Mouse (Mus musculus) spleen, adult 2 months (tissue): ENCODE results near the gene Tgif2. TPM values are rescaled to one million over a fixed set of nuclear protein-coding genes. Genes with fewer than 3 reads are reported as not detected.
A peak's percentile ranks its signal among the peaks of the same experiment; 100 is the strongest.
"Not testable (repeated sequence)": the region's sequence is repeated elsewhere in the genome, so short reads cannot be mapped to it uniquely, and the experiment has no call there.

ENCODE experiments used
- DNase-seq, 2 experiments: peaks; one replicate each; pipeline versions ENCODE4 v3.0.0 to v3.0.0-alpha.2; 2012 to 2021; ENCODE audit warnings: low spot score in 2 of 2, low read depth in 1 of 2
- H3K27ac ChIP-seq: fragments of 200-500 bp; 2 replicates; pipeline ENCODE4 v1.5.1; 2012; ENCODE audit warnings: low read length, inconsistent platforms; ENCODE audit not compliant: insufficient read depth
- H3K27me3 ChIP-seq: fragments of 200-500 bp; 2 replicates; pipeline ENCODE4 v1.6.1; 2012; ENCODE audit warnings: mild to moderate bottlenecking, moderate library complexity, low read length, inconsistent platforms; ENCODE audit not compliant: control insufficient read depth, insufficient read depth
- H3K36me3 ChIP-seq: fragments of 200-500 bp; 2 replicates; pipeline ENCODE4 v1.6.1; 2012; ENCODE audit warnings: mild to moderate bottlenecking, low read length, inconsistent platforms; ENCODE audit not compliant: control insufficient read depth, insufficient read depth
- H3K4me1 ChIP-seq: fragments of 200-500 bp; 2 replicates; pipeline ENCODE4 v1.6.1; 2011; ENCODE audit warnings: inconsistent platforms; ENCODE audit not compliant: control insufficient read depth, insufficient read depth, insufficient read length
- H3K4me3 ChIP-seq: fragments of 200-500 bp; 2 replicates; pipeline ENCODE4 v1.5.1; 2011; ENCODE audit warnings: mild to moderate bottlenecking, inconsistent platforms; ENCODE audit not compliant: insufficient read depth, insufficient read length; ENCODE audit errors: extremely low read depth
- CTCF ChIP-seq: fragments of 200-500 bp; IDR thresholded peaks from 2 replicates; pipeline ENCODE4 v1.5.1; 2011; ENCODE audit warnings: mild to moderate bottlenecking, inconsistent platforms; ENCODE audit not compliant: insufficient read depth, insufficient read length, insufficient replicate concordance; ENCODE audit errors: extremely low read depth
- POLR2A ChIP-seq: fragments of 200-500 bp; IDR thresholded peaks from 2 replicates; pipeline ENCODE4 v1.6.1; 2011; ENCODE audit warnings: low read depth, low read length, inconsistent platforms
- WGBS: fragments of 180-500 bp; shearing (Covaris S2); methylation state at CpG from one replicate; pipeline ENCODE4 v1.1.7; 2018; 5-methylcytosine and 5-hydroxymethylcytosine counted together
- polyA plus RNA-seq: library from polyadenylated mRNA; depleted of rRNA; stranded (reverse); fragments of >200 nt; gene quantifications from 2 replicates; pipeline ENCODE4 v1.2.3, GENCODE M21; 2012

The Tgif2 gene
- polyA plus RNA-seq, 1 experiment, result 11.8 TPM

DNA sequence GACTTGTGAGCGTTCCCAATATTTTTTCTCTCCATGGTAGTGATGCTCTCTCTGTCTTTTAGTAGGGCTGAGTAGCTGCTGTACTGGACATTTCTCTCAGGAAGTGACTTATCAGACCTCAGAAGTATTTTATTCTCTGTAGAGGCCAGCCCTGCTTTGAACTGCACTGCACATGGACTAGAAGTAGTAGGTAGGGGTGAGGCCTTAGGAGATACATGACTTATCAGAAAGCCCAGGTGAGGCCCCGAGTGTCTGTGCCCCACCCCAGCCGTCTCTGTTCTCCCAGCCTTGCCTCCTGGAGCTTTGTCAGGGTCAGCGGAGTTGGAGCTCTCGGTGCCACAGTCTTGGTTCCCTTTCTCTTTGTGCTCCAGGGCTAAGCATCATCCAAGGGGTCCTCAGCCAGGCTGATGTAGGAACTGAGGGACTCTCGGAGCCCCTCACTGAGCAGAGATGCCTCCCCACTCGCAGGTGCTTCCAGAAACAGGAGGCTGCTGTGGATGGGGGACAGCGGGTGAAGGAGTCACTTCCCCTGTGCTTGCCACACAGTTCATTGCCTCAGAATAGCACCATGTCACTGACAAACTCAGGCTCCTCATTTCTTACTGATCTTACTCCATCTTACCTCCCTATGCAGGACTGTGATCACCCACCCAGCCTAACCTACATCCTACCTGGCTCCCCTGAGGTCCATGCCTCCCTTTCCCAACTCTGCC, 34.4 kb downstream of the Tgif2 start:
- Histone ChIP-seq H3K27ac (no peak overlapping the region), H3K27me3 (no peaks in the 10 kb centered on the region), H3K4me1 (peaks cover 8% of the 10 kb centered on the region; the same call in 1 of the 2 replicates), H3K4me3 (no peak overlapping the region), H3K36me3 (peaks cover 14% of the 10 kb centered on the region)
- TF ChIP-seq POLR2A (no peak), CTCF (no peak)
- DNase-seq, result no peak
- 73% methylated on average over 8 of the region's 8 CpGs for WGBS

DNA sequence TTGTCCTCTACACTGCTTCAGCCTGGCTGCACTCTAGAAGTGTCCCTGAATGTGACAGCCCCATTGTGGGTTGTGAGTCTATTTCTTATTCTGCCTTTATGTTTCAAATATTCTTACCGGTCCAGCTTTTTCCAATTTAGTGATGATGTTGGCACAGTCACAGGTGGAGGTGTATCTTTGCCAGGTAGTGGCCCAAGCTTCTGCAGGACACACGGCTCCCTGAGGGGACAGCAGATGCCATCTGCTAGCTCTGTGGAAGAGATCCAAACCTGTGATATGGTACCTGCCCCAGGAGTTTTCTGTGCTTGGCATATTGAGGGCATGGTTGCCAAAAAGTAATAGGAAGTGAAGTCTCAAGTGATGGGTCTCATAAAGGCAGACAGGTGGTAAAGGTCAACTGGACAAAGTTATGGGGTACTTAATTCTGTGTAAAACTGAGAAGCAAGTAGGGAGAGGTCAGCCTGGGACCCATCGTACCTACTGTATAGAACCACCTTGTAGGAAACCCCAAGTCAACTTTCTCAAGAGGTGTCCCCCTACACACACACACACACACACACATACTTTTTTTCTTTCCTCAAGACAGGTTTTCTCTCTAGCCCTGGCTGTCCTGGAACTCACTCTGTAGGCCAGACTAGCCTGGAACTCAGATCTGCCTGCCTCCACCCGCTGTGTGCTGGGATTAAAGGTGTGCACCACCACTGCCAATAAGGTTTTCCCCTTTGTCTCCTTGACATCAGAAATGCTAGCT, 35.1 kb downstream of the Tgif2 start:
- 95% methylated on average over 4 of the region's 4 CpGs for WGBS
- TF ChIP-seq CTCF, result no peak
- no peak for TF ChIP-seq POLR2A
- Histone ChIP-seq H3K27me3 (no peaks in the 10 kb centered on the region), H3K4me3 (no peak overlapping the region), H3K36me3 (peaks cover 14% of the 10 kb centered on the region), H3K4me1 (peaks cover 8% of the 10 kb centered on the region; the same call in 1 of the 2 replicates), H3K27ac (no peak overlapping the region)
- no peak for DNase-seq

DNA sequence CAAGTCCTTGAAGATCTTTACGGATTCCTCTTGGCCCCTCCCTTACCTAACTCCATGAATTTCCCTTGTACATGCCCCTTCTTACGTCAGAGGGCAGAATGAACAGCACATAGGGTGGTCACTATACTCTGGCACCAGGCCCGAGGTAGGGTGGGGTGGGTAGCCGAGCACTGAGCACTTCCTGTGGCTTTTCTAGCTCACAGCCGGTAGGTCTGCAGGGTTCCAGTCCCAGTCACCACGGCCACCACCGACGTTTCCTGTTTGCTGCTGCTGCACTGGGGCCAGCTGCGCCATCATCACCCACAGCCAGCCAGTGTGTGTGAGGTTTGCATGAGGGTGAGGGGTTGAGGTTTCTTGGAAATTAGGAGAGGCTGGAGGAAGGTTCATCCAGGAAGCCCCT, 37.9 kb downstream of the Tgif2 start:
- peak overlapping the region; percentile 77 for H3K27ac ChIP-seq
- TF ChIP-seq POLR2A (no peak), CTCF (no peak)

DNA sequence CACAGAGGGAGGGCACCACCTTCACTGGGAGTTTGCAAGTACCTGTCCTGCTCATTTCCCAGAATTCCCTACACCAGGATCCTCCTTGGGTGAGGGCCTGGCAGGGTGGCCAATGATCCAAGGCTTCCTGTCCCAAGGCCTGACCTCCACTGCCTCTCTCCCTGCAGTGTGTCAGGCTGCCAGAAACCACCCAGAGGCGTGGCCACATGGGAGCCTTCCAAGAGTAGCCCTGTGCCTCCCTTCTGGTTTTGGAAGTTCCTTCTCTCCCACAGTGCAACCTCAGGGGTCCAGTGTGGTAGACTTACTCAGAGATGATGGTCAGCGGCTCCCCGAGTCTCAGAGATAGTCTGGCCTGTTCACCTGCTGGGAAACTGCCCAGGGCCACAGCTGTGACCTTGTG, 39.7 kb downstream of the Tgif2 start:
- TF ChIP-seq POLR2A (no peak), CTCF (no peak)
- Histone ChIP-seq H3K4me1 (peaks cover 11% of the 10 kb centered on the region; the same call in 1 of the 2 replicates), H3K27me3 (no peaks in the 10 kb centered on the region), H3K36me3 (no peaks in the 10 kb centered on the region; the same call in 1 of the 2 replicates), H3K4me3 (no peak overlapping the region), H3K27ac (no peak overlapping the region)
- no peak for DNase-seq
- 87% methylated on average over 3 of the region's 3 CpGs for WGBS

More for the DNA sequence above, 37.9 kb downstream of the Tgif2 start:
- WGBS, result 6% methylated on average over 9 of the region's 9 CpGs
- peak; percentile 27 to 50 for DNase-seq
- Histone ChIP-seq H3K4me3 (no peak overlapping the region), H3K4me1 (peaks cover 8% of the 10 kb centered on the region; the same call in 1 of the 2 replicates), H3K27me3 (no peaks in the 10 kb centered on the region), H3K36me3 (peaks cover 8% of the 10 kb centered on the region)

DNA sequence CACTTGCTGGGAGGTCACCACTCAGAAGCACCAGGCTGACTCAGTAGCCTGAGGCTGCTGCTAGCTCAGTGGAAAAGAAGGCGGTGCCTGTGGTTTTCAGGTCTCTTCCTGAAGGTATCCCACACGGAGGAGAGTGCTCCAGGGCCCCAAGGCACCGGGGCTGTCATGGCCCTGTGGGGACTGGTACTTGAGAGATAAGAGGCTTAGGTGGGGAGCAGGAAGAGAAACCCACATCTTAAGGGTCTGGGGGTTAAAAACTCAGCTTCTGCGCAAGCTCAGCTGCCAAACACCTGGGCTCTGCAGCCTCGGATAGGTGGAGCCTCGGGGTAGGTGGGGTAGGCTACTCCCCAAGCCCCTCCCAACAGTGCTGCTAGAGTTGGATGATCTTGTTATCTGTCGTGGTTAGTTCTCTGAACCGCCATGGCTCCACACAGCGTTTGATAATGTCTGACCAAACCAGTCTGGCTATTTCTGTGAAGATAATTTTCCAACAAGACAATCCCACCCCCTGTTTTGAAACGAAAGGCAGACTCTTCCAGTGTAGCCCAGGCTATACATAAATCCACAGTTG, 42.7 kb downstream of the Tgif2 start:
- 22% methylated on average over 10 of the region's 10 CpGs for WGBS
- TF ChIP-seq POLR2A (no peak), CTCF (no peak)
- DNase-seq, result peak in 1 of 2 experiments; percentile 41
- H3K4me3 ChIP-seq, result no peak overlapping the region
- H3K27me3 ChIP-seq, result no peaks in the 10 kb centered on the region
- peaks cover 9% of the 10 kb centered on the region; the same call in 1 of the 2 replicates for H3K4me1 ChIP-seq
- no peaks in the 10 kb centered on the region for H3K36me3 ChIP-seq
- peak overlapping the region; percentile 27 for H3K27ac ChIP-seq

DNA sequence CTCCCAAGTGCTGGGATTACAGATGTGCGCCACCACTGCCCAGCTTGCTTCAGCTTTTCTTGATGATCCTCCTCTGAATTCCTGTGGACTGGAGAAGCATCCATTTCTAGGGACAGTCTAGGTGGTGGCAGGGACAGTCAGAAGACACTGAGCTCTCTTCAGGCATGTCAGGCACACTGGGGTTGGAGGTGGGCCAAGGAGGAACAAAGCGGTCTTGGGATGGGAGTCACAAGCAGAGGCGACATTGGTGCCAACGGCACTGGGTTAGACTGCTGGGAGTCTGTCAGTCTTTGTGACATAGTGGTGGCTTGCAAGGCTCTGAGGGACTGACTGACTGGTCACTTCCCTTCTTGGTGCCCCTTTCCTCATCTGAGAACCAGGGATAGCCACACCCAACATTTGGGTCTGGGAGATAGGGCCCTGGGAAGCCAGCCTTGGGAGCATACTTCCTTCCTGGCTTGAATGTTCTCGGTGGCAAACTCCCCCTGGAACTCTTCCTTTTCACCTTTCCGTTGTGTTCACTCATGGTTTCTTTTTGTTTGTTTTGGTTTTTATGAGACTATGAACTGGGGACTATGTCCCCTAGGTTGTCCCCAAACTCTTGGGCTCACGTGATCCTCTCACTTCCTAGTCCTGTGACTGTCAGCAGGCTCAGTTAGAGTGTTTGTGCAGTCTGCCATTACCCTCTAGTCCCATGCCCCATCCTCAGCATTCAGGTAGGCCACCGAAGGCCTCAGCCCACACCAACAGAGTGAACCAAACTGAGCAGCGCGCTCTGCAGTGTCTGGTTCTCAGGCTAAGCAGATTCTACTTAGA, 44.8 kb downstream of the Tgif2 start:
- no peaks in the 10 kb centered on the region for H3K27me3 ChIP-seq
- H3K4me1 ChIP-seq, result peaks cover 4% of the 10 kb centered on the region; the same call in 1 of the 2 replicates
- H3K36me3 ChIP-seq, result no peaks in the 10 kb centered on the region
- peak overlapping the region; percentile 12; the same call in 1 of the 2 replicates for H3K4me3 ChIP-seq
- TF ChIP-seq CTCF, result no peak
- no peak for TF ChIP-seq POLR2A
- H3K27ac ChIP-seq, result no peak overlapping the region; the same call in 1 of the 2 replicates
- WGBS, result 65% methylated on average over 10 of the region's 10 CpGs
- no peak for DNase-seq

DNA sequence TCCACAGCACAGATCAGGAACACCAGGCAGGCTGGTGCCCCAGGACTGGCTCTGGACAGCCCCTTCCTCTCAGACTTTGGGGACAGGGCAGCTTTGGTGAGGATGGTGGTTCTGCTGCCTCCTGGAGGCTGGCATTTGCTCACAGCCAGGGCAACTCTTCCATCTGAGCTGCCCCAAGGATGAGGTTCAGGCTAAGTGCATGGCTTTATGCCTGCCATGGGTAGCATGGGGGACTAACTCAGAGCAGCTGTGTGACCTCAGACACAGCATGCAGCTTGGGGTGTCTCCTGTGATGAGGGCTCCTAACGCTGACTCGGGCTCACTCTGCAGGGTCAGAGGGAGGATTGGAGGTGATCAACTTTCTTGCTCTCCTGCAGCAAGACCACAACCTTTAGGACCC, 45.9 kb downstream of the Tgif2 start:
- peak overlapping the region; percentile 54; the same call in 1 of the 2 replicates for H3K4me3 ChIP-seq
- peak overlapping the region; percentile 32; the same call in 1 of the 2 replicates for H3K27ac ChIP-seq

More for the DNA sequence above, 45.9 kb downstream of the Tgif2 start:
- WGBS, result 24% methylated on average over 2 of the region's 2 CpGs
- not testable (repeated sequence) for DNase-seq, H3K27me3 ChIP-seq, H3K36me3 ChIP-seq, H3K4me1 ChIP-seq
